Mouse (Mus musculus) testis, adult 2 months (tissue): ENCODE measurements around the gene Olfr1350.

ENCODE experiments used
- CTCF ChIP-seq: fragments of 200-500 bp; IDR thresholded peaks from 2 replicates; pipeline ENCODE4 v1.5.1; 2012; ENCODE audit warnings: low read depth, mild to moderate bottlenecking, inconsistent platforms, low read length, moderate library complexity; ENCODE audit not compliant: control insufficient read depth, insufficient read depth, insufficient replicate concordance
- POLR2A ChIP-seq: fragments of 200-500 bp; IDR thresholded peaks from 2 replicates; pipeline ENCODE4 v1.6.1; 2012; ENCODE audit warnings: low read depth, mild to moderate bottlenecking, inconsistent platforms, low read length, moderate library complexity; ENCODE audit not compliant: control insufficient read depth

GRCm38 (mm10) chr7:6521666-6522065 lies 43.0 kb upstream of the Olfr1350 start:
- TF ChIP-seq POLR2A (no peak), CTCF (no peak)
